Mouse (Mus musculus) testis, adult 2 months (tissue): ENCODE data around the gene Teddm1a.

Experiments used
- CTCF ChIP-seq: fragments of 200-500 bp; IDR thresholded peaks from 2 replicates; pipeline ENCODE4 v1.5.1; 2012; ENCODE audit warnings: low read depth, mild to moderate bottlenecking, inconsistent platforms, low read length, moderate library complexity; ENCODE audit not compliant: control insufficient read depth, insufficient read depth, insufficient replicate concordance
- POLR2A ChIP-seq: fragments of 200-500 bp; IDR thresholded peaks from 2 replicates; pipeline ENCODE4 v1.6.1; 2012; ENCODE audit warnings: low read depth, mild to moderate bottlenecking, inconsistent platforms, low read length, moderate library complexity; ENCODE audit not compliant: control insufficient read depth

DNA sequence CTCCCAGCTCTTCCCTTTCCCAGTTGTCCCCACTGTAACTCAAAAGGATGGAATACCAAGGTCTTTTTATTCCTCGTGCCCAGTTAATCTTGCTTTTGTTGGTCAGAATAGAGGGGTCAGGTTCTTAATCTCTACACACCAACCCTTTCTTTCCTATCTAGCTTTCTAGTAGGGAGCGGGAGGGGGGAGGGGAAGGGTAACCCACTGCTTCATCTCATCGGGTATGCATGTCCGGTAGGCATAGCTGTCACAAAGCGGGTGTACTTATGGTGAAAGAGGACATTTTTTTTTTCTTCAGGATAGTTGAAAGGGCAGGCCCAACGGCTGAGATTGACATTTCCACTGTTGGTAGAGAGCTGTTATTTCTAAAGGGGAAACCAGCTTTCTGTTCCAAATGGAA lies 16.7 kb downstream of the Teddm1a start:
- TF ChIP-seq CTCF (no peak), POLR2A (no peak)
